Mouse (Mus musculus) cerebellum, postnatal 36 days (tissue): ENCODE results near the gene Clec12b.
"Not testable (repeated sequence)": the region's sequence is repeated elsewhere in the genome, so short reads cannot be mapped to it uniquely, and the experiment has no call there.

Experiments
- DNase-seq, 2 experiments: peaks; one replicate each; pipeline ENCODE4 v3.0.0; 2021 to 2022; ENCODE audit warnings: mixed read lengths in 2 of 2

Clec12b gene

GRCm38 (mm10) chr6:129365959-129366359, 19.7 kb downstream of the Clec12b start:
- peak; percentile 2 to 3 for DNase-seq

DNA sequence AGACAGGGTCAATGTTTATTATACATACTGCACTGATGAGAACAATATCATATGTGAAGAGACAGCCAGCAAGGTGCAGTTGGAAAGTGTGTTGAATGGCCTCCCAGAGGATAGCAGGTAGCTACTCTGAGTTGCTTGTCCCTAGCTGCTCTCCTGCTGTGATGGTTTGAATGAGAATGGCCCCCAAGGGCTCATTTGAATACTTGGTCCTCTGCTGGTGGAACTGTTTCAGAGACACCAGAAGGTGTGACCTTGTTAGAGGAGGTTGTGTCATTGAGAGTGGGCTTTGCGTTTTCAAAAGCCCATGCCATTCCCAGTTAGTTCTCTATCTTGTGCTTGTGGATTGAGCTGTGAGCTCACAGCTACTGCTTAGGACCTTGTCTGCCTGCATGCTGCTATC, 21.7 kb downstream of the Clec12b start:
- DNase-seq: no peak

DNA sequence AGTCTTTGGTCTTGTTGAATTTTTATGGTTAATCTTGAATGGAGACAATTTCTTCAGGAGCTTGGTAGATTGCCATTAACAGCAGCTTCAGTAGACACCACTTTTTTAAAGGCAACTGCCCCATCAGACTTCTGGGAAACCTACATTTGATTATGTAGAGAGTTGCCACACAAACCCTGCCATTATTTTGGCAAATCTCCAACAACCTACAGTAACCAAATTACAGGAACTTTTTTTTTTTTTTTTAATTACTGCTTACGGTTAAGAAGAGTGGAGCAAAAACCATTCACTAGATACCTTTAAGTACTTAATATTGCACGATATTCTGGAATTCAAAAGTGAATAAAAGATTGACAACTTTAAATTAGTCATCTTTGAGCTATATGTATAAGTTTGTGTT, 26.2 kb downstream of the Clec12b start:
- DNase-seq: no peak

DNA sequence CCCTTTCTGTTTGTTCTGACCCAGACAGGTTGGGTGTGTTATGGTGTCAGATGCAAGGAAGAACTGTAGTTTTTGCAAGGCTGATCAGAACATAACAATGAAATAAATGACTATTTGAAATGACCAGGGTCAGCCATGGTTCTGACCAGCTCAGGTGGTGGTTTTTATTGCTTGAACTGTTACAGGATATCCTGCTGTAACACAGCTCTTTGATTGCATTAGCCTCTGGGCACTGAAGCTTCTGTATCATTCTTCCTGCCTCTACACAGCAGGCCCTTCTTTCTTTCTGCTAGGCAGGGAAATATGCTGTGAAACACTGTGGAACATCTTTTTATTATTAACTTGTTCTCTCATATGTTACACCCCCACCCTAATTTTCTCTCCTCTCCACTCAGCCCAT, 29.2 kb downstream of the Clec12b start:
- no peak for DNase-seq

- DNase-seq: no peak
Observed at GRCm38 (mm10) chr6:129355774-129356173, 29.9 kb downstream of the Clec12b start.

GRCm38 (mm10) chr6:129351091-129351490, 34.6 kb downstream of the Clec12b start:
- no peak for DNase-seq

DNA sequence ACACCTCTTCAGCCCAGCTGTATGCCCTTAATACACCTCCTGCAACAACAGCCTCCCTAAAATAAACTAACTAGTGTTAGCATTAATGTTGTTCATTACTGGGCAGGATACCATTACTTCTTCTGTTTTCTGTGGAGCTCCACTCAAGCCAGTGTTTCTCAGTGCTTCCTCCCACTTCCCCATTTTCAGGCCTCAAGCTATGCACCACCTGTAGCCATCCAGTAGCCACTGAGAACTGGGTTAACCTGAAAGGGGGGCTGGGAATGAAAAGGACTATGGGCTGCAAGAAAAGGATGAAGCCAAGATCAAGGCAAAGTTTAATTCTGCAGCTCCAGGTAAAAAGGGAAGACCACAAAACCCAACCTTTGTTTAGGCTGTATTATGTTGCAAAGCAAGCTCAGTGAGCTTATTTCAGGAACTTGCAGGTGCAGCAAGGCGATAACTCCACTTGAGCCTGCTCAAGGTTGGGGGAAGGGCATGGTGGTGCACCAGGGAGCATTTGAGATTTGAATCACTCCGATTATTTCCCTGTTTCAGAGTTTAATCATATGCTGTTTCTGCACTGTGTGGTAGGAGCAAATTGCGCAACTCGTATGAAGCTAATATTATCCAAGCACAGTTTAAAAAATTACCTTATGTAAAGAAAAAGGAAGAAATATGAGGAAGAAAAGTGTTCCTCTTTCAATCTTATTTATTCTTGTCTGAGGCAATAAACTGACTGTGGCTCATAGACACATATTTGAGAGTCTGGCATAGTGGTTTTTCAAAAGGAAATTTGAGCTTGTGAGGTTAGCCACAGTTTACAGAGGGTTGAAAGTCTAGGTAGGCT, 35.9 kb downstream of the Clec12b start:
- DNase-seq: no peak

GRCm38 (mm10) chr6:129344408-129344807, 41.3 kb downstream of the Clec12b start:
- no peak for DNase-seq

GRCm38 (mm10) chr6:129342391-129342790, 43.3 kb downstream of the Clec12b start, which contains the start of gene Clec12a:
Clec12a (plus strand) TSS chr6:129342691.
- not testable (repeated sequence) for DNase-seq

DNA sequence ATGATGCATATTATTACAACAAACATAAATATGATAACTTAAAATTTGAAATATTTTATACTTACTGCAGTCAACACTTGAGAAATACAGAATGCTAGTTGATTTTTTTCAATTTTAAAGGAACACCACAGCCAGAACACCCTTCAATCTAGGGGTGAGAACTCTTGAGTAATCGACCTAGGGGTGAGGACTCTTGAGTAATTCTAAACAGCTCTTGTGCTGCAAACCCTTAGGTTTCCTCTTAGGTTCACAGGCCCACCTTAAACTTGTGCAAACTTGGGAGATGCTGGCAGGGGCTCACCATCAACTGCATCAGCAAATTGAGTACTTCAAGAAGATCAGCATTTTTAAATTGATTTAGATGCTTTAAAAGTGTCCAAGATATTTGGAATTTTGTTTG, 47.9 kb downstream of the Clec12b start:
- DNase-seq: no peak

DNA sequence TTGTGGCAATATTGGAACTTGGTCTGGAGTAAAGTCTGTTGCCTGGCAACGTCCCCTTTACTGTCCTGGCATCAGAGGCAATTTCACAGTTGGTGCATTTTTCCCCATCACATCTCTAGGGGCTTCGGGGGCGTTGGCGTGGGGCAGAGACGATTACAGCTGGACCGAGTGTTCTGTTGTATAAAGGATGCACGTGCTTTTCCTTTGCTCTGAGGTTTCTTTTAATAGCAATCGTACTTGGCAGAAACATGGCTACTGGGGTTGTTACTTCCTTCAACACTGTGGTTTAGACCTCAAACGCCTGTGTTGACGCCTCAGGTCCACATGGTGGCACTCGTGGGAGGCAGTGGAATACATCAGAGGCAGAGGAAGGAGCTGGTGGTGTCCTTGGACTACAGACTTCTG, 52.0 kb downstream of the Clec12b start:
- peak in 1 of 2 experiments; percentile 13 for DNase-seq

- no peak for DNase-seq
Observed at GRCm38 (mm10) chr6:129331610-129332009, 54.1 kb downstream of the Clec12b start, which contains the start of gene 4922502D21Rik. 4922502D21Rik (minus strand) TSS chr6:129331796.

- DNase-seq: no peak
Observed at GRCm38 (mm10) chr6:129326568-129327150, 59.0 kb downstream of the Clec12b start.

DNA sequence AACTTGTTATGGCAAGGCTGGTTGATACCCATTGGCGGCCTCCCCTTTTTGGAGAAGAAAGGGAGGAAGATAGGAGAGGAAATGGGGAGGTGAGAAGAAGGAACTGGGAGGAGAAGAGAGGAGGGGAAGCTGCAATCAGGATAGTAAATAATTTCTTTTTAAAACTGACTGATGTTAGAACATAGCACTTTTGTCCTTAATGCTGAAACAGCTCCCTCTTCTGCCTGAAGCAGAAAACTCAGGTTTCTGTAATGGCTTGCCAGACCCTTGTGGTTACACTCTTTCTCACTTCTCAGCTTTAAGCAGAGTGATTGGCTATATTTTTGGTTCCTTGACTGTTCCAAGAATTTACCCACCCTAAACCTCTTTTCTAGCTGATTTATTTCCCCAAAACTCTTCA, 59.7 kb downstream of the Clec12b start:
- DNase-seq: no peak
